Mouse (Mus musculus) left cerebral cortex, adult 8-10 months (tissue): ENCODE results near the gene Herpud1. TPM values are rescaled to one million over a fixed set of nuclear protein-coding genes. Genes with fewer than 3 reads are reported as not detected.

ENCODE experiments used
- DNase-seq, 2 experiments: peaks; one replicate each; pipeline ENCODE4 v3.0.0; 2022; ENCODE audit warnings: low spot score in 2 of 2
- total RNA-seq, 4 experiments: library from RNA; stranded (reverse); gene quantifications; 2 replicates each; pipeline ENCODE4 v1.2.4; 2022

Herpud1 gene
- total RNA-seq, 4 experiments from 2014 or later = 68.9 to 76.1 (median 73.2) TPM

DNA sequence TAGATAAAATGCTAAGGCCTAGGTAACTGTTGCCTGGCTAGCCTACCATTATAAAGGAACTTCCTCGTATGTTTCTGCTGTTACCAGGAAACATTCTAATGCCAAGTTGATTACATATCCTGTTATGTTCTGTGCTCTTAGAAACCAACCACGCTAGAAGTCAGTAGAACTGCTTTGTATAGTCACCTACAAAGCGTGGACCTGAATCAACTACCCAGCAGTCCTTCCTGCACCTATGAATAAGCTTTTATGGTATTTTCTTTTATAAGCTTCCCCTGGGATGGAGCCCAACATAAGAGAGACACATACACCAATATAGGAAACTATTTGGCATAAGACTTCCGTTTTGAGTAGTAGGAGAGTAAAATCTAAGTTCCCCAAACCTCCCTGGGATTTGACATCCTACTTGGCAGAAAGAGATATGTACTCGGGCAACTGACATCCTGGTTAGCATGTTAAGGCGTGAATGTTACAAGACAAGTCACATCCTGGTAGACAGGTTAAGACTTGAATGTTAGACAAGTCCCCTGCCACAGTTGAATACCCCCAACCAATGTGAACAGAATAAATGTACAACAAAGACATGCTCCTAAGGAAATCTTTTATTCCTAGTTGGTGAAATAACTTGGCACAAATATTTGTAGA, 13.2 kb upstream of the Herpud1 start:
- DNase-seq = no peak

DNA sequence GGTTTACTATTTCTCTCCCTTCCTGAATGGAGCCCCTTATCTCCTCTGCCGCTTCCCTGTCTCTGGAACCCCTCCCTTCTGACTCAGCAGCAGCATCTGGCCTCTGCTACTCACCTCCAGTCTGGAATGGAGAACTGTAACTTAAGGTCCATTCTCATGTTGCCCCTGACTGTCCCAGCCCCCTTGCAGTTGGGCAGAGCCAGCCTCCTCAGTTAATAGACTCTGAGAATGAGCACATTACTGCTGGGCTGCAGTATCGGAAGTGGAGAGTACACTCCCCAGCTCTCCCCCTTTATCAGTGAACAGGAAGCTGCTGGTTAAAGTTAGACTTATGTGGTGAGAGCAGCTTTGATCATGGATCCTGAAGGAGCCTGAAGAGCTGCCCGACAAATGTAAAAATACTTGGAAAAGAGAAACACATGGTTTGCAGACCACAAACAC, 10.7 kb upstream of the Herpud1 start:
- no peak for DNase-seq

DNA sequence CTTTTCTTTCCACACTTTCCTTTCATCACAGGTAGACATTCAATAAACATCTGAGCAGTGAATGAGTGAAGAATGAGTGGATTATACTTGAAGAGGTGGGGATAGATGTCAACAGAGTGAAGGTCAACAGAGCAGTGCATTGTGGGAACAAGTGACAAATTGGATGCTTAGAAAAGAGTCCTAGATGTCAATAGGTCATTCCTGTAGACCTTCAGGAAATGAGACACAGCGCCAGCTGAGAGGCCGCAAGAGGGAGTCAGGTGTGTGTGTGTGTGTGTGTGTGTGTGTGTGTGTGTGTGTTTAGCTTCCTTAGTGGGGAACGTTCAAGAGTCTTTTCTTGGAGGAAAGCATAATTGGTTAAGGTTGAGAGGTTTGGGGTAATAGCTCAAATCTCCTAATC, 10.1 kb upstream of the Herpud1 start:
- no peak for DNase-seq

DNA sequence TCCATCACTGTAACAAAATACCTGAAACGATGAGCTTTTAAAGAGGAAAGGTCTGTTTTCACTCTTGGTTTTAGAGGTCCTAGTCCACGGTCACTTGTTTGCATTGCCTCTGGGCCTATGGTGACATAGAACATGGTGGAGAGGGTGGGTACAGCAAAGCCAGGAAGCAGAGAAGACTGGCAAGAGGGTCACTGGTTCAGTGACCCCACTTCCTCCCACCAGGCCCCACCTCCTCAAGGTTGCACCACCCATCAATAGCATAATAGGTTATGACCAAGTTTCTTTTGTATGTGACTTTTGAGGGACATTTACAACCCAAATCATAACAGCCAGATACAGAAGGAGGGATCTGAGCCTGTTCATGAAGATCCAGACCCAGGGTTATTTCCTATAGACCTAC, 9.7 kb upstream of the Herpud1 start:
- DNase-seq = no peak

DNA sequence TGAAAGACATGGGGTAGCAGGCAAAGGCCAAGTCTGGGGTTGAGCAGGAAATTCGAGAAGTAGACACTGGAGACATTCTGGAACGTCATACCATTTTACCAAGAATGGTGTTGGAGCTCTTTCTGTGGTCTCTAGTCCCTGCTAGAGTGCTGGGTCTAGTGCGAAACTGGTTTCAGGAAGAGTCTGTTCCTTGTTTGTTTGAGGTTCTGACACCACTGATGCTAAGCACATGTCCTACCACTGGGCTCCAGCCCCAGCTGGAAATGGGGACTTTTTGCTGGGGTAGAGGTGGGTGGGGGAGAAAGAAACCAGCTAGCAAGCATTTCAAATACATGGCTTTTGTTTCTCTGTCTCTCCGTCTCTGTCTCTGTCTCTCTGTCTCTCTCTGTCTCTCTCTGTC, 9.2 kb upstream of the Herpud1 start:
- no peak for DNase-seq

DNA sequence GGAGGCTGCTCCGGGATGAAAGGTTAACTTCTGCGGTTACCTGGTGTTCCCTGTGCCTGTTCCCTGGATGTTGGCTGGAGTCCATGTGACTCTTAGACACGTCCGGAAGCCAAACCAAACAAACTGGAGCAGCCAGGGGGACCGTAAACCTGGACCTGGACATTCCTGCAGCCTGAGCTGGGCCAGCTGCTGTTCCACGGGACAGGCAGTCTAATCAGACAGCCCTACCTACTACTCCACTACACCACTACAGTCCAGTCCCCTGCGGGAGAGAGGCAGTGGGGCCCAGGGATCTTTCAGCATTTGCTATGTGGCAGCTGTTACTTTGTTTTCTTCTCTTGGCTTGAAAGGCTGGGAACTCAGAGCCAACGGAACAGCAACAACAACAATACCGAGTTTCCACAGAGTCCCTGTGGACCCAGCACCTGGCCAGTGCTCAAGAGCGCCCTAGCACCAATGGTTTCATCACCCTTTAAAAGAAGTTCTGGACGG, 8.5 kb upstream of the Herpud1 start:
- no peak for DNase-seq

DNA sequence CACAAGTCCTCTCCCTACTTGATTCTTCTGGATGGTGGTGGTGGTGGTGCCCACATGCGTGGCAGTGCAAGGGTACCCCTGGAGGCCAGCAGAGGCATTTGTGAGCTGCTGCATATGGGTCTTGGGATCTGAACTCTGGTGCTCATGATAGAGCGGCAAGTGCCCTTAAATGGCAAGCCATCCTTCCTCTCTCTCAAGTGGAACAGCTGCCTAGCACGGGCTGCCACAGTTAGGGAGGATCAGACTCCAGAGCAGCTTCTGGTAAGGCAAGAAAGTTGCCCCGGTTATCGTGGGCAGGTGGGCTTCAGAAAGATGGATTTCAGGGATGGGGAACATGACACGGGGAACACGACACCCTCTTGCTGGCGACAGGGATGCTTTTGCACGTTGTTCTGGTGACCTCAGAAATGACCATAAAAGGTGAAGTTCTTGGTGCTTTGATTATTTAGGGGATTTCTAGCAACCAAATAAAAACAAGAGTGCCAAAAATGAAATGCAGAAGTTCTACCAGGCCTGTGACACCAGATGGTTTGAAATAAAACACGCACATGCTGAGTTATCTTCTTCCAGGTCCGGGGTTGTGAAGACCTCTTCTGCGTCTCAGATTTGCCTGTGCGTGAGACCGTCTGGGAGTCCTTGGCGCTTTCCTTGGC, 7.3 kb upstream of the Herpud1 start:
- DNase-seq = no peak

DNA sequence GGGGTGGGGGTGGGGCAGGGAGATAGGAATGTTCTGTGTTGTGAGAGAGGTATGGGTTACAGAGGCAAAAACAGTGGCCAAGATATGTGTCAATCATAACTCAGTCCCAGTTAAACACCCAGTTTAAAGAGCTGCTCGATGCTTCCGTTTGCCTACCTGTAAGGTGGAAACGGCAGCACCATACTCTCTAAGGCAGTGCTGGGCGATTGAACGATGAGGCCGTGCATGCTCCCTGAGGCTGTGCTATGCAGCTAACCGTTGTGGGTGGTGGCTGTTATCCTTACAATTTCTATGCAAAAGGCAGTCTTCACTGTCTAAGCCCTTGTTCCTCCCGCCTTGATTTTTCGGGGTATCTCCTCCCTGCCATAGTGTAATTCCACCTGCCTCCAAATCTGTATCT, 6.6 kb upstream of the Herpud1 start:
- DNase-seq = no peak

DNA sequence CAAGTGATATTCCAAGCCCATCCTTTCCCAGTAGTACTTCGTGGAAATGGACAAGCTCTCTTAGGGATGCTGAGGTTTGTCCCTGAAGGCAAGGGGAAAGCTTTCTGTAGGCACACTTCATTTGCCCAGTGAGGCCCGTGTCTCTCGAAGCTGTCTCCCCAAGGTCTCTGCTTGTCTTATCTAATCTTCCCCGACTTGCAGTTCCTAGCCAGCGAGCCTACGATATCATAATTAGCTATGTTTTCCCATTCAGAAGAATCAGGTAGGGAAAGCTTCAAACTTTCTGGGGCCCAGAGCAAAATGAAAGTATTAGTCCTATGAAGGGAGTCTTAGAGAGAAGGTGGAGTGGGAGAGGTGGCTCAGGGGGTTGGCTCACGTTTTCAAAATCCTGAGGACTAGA, 2.1 kb upstream of the Herpud1 start:
- DNase-seq = no peak

DNA sequence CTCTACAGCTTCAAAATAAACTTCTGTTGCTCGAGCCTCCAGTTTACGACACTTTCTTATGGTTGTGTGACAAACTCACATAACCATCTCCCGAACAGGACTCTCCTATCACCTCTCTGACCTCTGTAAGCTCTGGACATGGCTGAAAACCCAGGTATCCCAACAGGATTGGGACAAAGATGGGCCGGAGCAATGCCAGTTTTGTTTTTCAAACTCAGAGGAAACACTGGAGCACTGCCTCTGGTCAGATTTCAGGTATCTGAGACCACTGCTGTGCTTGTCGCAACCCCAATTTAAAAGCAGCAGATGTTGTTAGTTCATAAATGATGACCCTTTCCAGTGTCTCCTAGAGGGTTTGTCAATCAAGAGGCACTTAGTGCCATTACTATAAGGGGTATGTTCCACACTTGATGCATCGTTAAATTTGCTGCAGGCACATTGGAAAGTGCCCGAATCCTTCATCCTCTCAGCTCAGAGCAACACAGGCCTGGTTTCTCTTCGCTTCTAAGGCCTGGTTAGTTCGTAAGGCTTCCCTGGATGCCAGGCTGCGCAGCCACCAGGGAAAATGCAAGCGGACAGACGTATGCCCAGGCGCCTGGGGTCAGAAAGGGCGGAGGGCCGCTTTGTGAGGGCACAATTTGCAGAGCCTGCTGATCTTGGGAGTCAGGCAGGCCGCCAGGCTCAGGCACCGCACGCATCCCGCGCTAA, 578 bp upstream of the Herpud1 start:
- DNase-seq = no peak

DNA sequence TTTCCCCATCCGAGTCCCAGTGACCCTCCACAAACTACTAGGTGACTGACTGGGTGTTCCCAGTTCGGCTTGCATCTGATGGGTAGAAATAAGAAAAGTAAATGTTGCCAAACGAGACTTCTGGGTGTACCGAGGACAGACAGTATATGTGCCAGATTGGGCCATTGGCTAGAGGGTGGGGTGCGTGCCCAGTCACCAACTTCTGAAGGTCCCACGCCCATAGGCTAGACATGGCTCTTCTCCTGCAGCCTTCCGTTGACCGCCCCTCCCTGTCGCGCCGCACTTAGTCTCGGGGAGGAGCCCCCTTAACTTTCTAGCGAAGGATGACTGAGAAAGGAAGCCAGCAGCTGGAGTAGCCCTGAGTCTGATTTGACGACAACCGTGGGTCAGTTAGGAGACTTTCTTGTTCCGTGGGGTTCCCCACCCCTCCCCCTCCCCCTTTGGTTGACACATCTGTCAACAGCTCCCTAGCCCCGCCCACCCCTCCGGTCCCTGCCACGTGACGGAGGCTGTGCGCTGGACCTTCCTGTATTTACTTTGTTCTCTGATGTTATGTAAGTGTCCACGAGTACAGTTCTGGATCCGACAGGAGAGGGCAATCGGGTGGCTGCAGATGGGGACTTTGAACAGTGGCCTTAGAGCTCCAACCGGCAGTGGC, 918 bp downstream of the Herpud1 start:
- DNase-seq = peak; percentile 56 to 86

DNA sequence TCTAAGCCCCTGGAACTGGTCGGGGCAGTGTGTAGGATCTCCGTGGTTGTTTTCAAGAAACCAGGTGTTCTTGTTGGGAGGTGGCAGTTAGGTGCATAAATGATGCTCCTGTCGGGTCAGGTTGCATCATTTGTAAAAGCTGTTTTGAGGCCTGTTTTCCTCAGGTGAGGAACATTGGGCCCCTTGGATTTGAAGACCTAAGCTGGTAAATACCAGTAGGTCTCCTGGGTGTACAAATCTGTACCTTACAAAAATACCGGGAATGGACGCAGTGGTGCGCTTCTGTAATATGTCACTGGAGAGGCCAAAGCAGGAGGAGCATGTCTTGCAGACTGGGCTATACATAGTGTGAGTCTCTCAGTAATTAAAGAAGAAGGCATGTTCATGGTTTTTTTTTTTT, 1.5 kb downstream of the Herpud1 start:
- DNase-seq = no peak

DNA sequence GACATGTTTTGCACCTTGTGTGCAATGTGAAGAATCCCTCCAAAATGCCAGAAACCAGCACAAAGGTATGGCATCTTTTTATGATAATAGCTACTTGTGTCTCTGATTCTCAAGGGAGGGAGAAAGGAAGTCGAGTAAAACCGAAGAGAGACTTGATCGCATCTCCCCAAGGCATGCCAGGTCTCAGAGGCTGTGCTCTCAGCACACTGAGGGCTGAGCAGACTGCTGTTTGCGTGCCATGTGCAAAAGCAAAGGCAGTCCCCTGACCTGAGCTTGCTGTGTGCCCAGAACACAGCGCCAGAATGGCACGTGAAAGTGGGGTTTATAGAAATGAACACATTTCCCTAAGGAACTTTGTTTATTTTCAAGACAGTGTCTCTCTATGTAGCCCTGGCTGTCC, 3.3 kb downstream of the Herpud1 start:
- DNase-seq = no peak

DNA sequence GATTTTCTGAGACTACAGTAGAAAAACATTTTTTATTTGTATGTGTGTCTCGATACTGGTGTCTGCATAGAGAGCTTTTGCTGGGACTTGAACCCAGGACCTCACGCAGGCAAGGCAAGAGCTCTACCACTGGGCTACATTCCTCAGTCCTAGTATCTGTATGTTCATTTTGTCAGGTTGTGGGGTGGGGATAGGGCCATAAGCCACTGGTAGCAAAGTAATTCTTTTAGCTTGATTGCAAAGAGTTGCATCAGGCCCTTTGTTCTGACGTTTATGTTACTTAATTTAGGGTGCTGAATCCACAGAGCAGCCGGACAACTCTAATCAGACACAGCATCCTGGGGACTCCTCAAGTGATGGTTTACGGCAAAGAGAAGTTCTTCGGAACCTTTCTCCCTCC, 4.2 kb downstream of the Herpud1 start:
- no peak for DNase-seq

DNA sequence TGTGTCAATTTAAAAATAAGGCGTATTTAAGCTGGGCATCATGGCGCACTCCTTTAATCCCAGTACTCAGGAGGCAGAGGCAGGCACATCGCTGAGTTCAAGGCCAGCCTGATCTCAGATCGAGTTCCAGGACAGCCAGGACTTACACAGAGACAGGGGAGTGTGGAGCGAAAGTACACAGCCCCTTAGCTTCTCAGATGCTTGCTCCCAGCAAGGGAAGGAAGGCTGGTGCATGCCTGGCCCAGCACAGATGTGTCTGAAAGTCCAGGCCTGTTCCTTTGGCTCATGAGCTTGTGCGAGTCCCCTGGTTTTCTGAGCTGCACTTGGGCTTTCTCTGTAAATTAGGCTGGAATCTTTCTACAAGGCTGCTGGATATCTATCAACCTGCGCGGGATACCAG, 4.7 kb downstream of the Herpud1 start:
- no peak for DNase-seq

DNA sequence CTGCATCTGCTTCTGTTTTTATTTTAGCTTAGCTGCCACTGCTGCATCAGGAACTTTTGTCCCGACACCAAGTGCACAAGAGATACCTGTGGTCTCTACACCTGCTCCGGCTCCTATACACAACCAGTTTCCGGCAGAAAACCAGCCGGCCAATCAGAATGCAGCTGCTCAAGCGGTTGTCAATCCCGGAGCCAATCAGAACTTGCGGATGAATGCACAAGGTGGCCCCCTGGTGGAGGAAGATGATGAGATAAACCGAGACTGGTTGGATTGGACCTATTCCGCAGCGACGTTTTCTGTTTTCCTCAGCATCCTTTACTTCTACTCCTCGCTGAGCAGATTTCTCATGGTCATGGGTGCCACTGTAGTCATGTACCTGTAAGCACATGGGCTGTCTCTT, 5.9 kb downstream of the Herpud1 start:
- DNase-seq = no peak

DNA sequence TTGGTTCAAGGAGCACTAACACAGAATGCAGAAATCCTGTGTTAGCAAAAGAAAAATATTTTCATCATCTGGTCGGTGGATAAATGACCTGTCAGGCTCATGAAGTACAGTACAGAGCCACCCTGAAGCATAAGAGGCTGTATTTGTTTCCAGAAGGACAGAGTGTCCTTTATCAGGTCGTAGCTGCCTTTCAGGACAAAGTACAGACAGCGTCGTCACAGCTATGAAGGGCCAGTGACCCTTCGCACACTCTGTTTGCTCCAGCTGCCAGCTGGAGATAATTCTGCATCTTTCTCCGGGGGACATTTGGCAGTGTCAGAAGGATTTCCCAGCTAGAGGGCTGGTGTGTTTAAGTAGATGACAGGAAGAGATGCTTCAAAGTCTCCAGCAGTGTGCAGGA, 6.4 kb downstream of the Herpud1 start:
- DNase-seq = no peak

DNA sequence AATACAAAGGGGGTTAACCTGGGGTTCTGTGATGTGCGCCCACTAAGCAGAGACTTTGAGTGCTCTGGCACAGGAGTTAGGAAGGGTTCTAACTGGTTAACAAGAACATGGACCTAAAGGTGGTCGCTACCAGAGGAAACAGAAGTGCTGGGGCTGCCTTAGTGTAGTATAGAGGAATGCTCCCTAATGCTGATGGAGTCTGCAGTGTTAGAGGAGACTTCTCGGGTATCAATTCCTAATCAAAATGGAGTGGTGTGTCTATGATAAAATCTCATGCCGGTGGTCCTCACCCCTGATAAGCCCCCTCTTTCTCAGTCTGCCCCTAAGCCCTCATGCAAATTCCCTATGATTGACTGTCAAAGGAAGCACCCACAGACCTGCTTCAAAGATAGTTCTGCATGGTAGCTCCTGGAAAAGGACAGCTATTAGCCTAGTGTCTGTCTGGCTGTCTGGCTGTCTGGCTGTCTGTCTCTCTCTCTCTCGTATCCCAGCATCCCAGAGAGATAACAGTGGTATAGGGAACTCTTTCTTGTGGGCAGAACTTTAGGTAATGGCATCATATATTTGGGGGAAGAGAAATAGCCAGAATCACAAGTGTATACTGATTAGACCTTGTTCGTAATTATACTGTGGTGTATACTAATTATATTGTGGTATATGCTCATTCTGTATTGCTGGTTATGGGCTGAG, 9.8 kb downstream of the Herpud1 start:
- no peak for DNase-seq

DNA sequence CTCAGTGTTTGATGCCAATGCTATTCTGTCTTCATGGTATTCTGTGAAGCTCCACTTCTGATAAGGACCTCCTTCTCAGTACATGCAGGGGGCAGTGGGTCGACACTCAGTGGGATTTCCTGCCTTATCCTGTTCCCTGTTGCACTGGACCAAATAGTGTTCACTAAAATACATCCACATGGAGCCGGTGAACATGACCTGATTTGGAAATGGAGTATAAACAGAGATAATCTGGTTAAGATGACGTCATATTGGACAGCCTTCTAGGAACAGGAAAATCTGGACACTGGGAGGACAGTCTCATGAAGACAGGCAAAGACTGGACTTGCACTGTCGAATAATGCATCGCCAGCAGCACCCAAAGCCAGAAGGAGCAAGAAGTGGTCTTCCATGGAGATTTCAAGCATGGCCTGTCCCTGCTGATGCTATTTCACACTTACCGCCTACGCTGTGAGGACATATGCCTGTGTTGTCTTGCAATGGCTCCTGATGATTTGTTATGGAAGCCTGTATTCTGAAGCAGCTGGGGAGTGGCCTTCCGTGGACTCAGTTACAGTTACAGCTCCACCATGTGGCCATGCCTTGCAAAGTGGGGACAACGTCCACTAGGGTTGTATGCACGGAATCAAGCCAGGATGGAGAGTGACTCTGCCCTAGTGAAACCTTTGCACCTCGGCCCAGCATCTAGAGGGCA, 10.9 kb downstream of the Herpud1 start:
- DNase-seq = peak in 1 of 2 experiments; percentile 42

DNA sequence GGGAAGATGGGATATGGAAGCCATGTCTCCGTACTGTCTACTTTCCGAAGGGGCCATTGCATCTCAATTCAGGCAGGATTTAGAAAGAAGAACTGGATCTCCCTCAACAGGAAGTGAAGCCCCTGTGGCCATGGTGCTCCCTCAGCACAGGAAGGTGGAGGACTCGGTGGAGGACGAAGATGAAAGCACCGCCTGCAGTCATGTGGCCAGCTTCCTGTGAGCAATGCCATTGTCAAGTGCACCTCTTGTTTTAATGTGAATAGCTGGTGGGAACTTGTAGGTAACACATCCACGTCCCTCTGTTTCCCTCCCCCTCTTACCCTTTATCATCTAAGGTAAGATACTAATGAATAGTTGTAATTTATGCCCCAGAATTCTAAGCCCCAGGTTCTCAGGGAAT, 12.3 kb downstream of the Herpud1 start:
- DNase-seq = no peak
